Mouse (Mus musculus): ENCODE data around the gene Rab4a.
A peak's percentile ranks its signal among the peaks of the same experiment; 100 is the strongest.

Gene Rab4a

DNA sequence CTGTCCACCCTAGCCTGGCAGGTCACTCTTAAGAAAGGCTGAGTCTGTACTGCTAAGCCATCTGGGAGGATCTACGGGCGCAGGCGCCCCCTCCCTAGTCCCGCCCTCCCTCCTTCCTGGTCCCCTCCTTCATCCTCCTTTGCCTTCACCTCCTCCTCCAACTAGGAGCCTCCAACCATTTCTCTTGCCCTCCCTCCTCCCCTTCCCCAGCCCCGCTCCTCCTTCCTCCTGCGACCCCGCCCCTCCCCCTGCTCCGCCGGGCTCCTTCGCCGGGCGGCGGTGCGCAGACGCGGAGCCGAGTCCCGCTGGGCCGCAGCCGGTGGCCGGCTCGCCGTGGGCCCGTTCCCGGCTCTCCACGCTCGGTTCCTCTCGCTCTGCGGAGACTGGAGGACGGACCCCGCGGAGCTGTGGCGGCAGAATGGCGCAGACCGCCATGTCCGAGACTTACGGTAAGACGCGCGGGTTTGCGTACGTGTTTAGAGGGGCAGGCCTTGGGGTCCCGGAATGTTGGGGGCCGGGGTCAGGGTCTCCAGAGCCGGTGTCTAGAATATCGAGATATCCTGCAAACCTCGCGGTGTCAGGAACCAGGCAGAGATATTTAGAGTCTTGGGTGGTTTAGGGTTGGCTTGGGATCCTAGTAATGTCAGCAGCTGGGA is at the start of gene Rab4a:
Rab4a (plus strand) TSS at position 268 of the 656 bp plus-strand sequence.
- peak; percentile 96 for DNase-seq (ENCODE audit: low read depth, low spot score)

DNA sequence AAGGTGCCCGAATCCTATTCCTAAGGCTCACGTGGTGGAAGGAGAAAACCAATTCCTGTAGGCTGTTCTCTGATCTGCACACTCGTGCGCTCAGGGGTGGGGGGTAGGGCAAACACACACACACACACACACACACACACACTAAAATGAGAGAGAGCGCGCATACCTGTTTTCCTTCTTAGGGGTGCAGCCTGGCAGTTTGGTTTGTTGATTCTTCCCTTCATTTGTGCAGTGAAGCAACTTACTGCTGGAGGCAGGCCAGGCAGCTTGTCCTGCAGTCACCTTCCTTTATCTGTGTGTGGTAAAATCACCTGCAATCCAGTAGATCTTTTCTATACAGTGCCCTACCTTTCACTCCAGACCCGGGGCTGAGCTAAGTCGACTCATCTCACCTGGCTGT is 48.9 kb upstream of the Rab4a start:
- no peak for DNase-seq (ENCODE audit: low read depth, low spot score)

DNA sequence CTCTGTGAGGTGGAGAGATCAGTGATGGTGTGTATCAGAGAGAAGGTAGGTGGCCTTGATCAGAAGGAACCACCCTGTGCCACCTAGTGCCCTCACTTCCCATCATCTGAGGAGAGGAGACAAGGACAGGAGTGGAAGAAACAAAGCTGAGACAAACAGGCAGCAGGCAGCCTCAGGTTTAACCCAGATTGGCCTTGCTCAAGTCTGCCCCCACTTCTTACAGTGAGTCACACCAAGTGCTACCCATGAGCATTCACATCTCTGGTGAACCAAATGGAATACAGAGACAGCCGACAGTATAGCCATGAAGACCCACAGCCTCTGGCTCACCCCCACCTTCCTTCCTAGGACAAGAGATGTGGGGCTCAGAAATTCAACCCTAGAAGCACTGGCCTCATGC is 46.9 kb upstream of the Rab4a start:
- peak; percentile 62 for DNase-seq (ENCODE audit: low read depth, low spot score)

DNA sequence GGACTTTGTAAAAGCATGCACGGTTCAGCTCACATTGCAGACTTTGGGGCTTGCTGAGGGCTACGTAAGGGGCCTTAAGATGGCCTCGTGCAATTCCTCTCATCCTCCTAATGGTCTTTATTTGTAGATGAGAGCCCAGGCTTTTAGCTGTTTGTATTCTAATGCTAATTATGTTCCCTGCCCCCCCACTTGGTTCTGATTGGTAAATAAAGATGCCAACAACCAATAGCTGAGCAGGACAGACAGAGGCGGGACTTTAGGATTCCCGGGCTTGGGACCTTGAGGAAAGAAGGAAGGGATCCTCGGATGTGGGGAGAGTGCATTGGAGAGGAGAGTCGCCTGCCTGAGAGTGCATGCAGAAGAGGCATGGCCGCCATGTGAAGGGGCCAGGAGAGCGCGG is 45.9 kb upstream of the Rab4a start:
- DNase-seq (ENCODE audit: low read depth, low spot score), result peak; percentile 53

DNA sequence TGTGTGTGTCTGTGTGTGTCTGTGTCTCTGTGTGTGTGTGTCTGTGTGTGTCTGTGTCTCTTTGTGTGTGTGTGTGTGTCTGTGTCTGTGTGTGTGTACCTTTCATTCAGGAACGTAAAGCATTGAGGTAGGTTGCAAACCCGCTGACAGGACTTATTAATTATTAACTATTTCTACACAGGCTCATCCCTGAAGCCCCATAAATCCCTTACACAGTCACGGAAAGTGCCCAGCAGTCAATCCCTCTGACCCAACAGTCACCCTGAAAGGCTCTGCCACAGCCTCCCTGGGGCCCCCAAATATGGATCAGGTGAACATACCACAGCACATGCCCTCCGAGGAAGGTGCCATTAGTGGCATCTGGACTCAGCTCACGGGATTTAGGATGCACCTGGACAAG is 45.2 kb upstream of the Rab4a start:
- DNase-seq (ENCODE audit: low read depth, low spot score), result no peak

DNA sequence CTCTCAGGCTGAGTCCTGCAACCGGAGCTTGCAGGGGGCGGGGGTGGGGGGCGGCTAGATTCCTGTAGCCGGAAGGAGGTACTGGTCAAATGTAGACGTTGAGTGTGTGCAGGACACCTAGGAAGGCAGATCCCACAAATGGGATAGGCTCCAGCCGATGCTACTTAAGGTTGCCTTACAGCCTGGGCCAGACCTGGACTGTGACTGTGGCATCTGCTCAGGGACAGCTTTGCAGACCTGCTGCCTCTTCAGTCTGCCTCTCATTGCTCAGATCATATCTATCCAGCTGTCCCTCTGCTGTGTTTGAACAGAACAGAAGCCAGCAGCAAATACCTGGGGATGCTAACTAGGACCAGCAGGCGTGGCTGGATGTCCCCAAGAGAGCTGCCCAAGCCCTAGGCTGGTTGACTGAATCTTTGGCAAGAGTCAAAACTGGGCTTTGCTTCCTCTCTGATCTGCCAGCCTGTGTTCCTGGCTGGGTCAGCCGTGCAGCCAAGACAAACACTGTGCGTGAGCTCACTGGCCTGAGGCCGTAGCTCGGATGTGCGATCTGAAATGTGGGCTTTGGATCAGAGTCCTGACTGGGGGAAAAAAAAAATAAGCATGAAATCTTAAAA is 44.4 kb upstream of the Rab4a start:
- DNase-seq (ENCODE audit: low read depth, low spot score), result peak; percentile 85

DNA sequence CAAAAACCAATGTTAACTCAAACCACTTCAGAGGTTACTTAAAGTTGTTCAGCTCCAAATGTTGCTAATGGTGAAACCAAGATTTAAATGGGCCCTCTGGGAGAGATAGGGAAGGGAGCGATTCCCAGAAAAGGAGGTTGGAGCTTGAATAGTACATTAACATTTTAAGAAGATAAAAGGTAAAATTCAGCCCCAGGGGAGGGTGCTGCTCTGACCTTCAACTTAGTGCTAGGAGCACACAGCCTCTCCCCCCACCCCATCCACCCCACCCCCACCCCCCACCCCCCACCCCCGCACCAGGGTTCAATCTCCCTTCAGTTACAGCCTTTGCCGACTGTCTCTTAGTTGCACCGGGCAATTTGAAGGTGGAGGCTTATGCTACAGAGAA is 43.9 kb upstream of the Rab4a start:
- DNase-seq (ENCODE audit: low read depth, low spot score), result no peak

DNA sequence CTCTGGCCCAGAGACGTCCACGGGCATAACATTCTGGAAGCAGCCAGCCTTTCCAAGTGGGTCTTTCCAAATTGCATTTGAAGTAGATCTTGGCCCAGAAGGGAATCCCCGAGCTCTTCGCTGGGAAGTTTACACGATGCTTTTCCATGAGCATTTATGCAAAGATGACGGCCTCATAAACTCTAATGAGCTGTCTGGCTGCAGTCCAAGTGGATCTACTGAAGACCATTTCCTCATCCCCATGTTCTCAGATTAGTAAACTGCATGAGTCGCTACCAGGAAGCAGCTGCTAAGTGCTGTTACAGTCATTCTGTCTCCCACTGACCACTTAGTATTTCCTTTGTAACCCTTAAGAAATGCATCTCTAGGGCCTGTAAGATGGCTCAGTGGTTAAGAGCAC is 42.4 kb upstream of the Rab4a start:
- DNase-seq (ENCODE audit: low read depth, low spot score), result no peak

DNA sequence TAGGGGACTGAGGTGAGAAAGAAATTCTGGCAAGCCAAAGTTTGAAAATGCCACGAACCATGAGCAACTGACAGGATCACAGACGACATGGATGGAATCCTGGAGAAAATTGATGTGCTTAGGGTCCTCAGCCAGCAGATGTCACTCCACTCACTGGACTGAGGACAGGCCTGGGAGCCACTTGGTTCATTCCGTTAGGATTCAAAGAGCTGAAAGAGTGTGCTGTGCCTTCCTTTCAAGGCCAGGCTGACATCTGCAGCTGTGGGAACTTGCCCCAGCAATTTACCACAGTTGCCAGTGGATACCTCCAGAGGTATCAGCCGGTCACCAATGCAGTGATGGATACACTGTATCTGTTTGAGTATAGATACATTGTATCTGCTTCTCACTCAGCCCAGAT is 41.1 kb upstream of the Rab4a start:
- peak; percentile 84 for DNase-seq (ENCODE audit: low read depth, low spot score)

DNA sequence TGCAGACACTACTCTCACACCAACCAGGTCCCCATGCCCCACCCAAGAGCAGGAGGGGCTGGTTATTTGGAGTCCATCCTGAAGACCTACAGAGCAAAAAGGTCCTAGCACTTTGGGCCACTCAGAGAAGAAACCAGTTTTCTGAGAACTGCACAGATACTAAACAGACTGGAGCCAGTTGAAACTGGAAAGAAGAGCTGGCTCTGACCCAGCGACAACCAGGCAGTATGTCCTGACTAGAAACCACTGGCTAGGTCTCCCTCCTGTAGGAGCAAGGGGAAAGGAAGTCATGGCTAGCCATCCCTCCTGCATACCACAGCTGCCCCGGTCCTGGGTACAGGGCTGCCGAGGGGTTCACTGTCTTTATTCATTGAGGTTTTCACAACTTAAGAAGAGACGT is 39.3 kb upstream of the Rab4a start:
- DNase-seq (ENCODE audit: low read depth, low spot score), result no peak

DNA sequence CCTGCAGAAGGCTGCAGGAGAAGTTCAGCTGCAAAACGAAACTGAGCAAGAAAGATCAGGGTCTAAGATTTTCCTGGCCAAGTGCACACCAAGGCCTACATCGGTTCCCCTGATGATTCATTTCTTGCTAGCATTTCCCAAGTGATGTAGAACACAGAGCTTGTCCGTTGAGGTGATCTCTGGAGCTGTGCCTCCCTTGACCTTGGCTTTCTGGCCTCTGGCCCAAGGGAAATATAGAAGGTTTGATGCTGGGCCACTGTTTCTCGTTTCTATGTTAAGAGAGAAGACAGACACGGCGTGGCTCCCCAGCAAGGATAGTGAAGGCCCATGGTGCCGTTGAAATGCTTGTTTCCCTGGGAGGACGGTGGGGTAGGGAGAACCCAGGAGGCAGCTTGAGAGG is 37.9 kb upstream of the Rab4a start:
- DNase-seq (ENCODE audit: low read depth, low spot score), result no peak

DNA sequence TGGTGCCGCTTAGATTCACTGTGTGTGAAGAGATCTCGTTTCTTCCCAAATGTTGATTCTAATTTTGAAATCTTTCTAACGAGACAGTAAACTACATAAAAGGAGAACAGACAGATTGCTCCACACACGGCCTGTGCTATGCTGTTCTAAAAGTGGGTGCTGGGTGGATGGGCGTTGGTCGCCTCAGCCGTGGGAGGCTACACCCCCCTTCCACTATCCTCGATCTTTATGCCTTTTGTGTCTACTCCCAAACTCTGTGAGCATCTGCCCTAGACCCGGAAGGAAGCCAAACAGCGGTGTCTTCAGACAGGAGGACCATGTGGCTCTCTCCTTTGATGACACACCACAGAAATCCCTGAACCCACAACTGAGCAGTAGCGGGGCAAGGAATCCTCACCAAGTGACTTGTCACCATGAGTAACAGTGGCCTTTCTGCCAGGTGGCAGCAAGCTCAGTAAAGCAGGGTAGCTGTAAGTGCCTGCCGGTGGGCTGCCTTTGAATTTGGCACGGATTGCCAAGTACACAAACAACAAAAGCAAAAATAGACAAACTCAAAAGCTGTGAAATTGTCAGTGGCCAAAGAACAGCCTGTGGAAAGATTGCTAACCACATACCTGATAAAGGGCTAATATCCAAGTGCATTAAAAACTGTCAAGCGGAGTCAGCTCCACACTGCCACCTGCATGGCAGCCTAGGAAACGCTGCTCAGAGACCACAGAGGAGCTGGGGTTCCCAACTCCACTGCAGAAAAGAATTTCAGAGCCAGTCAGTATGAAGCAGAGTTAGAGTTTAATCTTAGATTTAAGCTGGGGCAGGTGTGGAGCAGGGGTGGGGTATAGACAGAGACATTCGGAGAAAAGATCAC is 37.1 kb upstream of the Rab4a start:
- peak; percentile 81 for DNase-seq (ENCODE audit: low read depth, low spot score)

DNA sequence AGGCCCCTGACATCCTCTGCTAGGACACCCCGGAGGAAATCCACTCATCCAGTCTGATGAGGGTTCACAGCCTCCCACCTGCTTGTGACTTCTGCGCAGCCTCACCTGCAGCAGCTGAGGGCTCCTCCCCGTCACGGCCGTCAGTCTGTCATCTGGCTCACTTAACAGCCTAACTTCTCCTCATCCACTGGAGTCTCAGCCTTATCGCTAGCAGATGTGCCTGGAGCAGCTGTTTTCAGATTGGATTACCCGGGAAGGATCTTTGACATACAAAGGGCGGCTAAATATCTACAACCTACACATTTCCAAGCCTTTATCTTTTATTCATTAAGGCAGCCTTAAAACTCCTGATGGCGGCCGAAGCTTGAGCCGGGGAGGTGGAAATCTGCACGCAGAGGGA is 32.3 kb upstream of the Rab4a start:
- DNase-seq (ENCODE audit: low read depth, low spot score), result no peak

DNA sequence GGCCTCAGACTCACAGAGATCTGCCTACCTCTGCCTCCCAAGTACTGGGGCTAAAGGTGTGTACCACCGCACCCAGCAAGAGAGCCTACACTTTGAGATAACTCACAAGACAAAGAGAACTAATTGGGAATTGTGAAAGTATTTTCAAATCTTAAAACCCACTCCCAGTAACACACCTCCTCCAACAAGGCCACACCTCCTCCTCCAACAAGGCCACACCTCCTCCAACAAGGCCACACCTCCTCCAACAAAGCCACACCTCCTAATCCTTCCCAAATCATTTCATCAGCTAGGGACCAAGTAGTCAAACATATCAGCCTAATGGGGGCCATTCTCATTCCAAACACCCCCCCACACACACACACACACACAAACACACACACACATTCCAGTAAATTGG is 31.3 kb upstream of the Rab4a start:
- no peak for DNase-seq (ENCODE audit: low read depth, low spot score)

DNA sequence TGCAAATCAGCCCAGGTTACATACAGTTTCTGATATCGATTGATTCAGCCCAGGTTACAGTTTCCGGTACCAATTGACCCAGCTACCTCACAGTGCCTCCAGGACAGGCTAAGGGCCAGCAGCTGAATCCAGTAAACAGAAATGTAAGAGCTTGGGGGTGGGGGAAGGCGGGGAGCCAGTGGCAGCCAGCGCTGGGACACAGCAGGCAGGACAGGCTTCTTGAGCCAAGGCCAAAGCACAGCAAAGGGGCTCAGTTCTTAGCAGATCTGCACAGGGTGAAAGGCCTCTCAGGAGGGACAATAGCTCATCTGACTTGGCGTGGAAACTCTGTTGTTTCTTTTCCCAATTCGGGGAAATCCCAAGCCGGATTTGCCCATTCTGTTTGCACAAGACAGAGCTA is 28.5 kb upstream of the Rab4a start:
- DNase-seq (ENCODE audit: low read depth, low spot score), result peak; percentile 86

DNA sequence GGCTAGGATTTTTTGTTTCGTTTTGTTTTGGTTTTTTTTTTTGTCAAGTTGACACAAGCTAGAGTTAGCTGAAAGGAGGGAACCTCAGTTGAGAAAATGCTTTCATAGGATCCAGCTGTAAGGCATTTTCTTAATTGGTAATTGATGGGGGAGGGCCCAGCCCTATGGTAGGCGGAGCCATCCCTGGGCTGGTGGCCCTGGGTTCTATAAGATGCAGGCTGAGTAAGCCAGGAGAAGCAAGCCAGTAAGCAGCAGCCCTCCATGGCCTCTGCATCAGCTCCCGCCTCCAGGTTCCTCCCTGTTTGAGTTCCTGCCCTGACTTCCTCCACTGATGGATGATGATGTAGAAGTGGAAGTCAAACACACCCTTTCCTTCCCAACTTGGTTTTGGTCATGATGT is 25.3 kb upstream of the Rab4a start:
- no peak for DNase-seq (ENCODE audit: low read depth, low spot score)

DNA sequence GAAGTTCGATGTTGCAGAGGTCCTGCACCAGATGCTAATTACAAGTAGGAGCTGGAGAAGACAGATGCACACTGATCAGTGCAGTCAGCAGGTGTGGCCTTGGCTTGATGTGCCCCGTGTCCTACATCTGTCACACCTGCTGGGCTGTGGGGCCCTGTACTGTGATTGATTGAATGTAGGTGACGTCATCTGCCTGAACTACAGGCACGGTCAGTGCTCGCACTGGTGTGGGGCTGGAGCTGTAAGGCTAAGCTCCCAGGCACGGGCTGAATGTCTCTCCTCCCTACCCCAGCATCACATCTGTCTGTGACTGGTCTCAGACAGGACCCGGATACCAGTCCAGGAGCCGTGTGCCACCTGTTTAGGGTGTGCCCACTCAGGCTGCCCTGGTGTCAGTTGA is 24.5 kb upstream of the Rab4a start:
- DNase-seq (ENCODE audit: low read depth, low spot score), result no peak

DNA sequence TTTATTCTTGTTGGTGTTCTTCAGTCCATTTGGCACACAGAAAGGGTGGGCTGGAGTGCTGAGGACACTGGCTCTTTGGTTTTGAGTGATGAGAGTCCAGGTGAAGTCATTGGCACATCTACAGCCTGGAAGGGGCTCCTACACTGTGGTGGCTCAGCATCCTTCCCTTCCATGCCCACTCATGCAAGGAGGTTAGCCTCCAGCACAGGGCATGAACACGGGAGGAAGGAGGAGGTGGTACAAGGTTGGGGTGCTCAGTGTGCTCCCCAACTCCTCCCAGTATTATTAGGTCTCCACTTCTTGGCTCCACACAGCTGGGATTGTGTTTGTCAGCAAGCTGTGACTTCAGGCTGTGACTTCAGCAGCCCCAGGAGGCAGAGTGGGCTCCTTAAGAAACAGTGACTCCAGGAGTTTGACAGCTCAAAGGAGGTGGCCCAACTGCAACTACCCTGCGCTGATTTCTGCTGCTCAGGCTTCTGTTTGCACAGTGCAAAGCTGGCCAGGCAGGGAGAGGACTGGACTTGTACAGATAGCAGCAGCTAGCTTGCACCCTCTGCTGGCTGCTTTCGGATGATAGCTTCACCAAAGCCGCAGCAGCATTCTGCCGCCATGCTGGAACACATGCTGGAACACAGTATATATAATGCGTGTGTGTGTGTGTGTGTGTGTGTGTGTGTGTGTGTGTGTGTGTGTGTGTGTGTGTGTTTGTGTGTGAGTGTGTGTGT is 22.1 kb upstream of the Rab4a start:
- peak; percentile 97 for DNase-seq (ENCODE audit: low read depth, low spot score)

DNA sequence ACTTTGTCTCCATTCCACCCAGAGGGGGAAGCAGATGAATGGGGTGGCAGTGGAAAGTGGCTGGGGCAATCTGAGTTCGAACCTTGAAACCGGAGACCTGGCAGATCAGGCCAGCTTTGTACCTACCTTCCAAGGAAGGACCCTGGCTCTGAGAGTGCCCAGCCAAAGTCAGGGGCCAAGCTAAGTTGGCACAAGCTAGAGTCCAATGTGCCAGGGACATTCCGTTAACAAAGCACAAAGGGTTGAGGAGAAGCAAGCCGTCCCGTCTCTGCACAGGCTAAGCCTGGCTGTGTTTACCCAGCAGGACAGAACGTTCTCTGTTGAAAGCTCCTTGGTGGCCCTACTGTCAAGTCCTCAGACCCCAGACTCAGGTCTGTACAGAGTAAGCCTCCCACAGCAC is 19.6 kb upstream of the Rab4a start:
- DNase-seq (ENCODE audit: low read depth, low spot score), result peak; percentile 90

DNA sequence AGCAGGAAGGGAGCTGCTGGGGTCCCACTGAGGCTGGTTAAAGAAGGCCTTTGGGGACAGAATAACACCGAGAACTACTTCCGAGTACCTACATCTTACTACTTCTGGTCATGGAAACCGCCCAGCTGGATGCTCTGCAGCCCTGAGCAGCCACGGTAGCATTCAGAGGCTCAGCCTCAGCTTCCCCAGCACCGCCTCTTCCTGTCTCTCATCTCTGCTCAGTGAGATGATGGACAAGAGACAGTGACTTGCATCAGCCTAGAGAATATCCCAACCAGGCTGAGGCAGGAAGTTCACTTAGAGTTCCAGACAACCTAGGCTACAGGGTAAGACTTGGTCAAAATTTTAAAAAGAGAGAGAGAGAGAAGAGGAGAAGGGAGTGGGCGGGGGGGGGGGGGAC is 19.1 kb upstream of the Rab4a start:
- no peak for DNase-seq (ENCODE audit: low read depth, low spot score)

DNA sequence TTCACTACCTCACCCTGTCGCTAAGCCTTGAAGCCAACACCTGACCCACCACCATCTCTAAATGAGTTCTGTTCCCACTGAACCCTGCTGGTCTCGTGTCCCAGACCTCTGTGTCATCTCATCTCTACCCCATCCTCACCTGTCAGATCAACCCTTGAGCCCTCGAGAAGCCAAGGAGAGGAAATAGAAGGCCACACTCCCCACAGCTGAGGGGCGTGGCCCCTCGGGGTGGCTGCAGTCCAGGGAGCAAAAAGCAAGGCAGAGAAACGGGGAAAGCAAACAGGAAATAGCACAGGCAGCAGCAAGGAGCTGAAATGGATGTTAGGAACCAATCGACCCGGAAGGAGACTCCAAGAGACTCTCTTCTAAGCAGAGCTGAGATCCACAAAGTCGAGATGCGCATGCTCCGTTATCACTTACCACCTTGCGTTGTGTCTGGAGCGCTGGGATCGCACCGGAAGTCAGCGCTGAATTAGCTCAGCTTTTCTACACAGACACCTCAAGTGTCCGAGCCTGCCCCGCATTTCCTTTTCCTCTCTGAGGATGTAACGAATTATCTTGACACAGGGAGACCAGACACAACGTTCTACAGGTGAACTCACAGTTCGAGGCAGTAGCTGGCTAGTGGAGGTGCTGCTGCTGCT is 18.4 kb upstream of the Rab4a start:
- peak; percentile 59 for DNase-seq (ENCODE audit: low read depth, low spot score)
